Mouse (Mus musculus) thymus, postnatal 36 days (tissue): ENCODE data around the gene Glo1.

ENCODE experiments used
- DNase-seq, 2 experiments: peaks; one replicate each; pipeline ENCODE4 v3.0.0; 2022; ENCODE audit warnings: mixed read lengths in 2 of 2

The Glo1 gene

GRCm38 (mm10) chr17:30576946-30577345 is 49.7 kb downstream of the Glo1 start:
- DNase-seq: peak in 1 of 2 experiments; percentile 26

GRCm38 (mm10) chr17:30575941-30576773 is 50.5 kb downstream of the Glo1 start, which contains the start of gene Btbd9:
TSS of gene Btbd9 (minus strand) at chr17:30576488.
- DNase-seq: peak; percentile 92 to 96

GRCm38 (mm10) chr17:30575121-30575904 is 51.4 kb downstream of the Glo1 start:
- DNase-seq: peak; percentile 61 to 71

GRCm38 (mm10) chr17:30574783-30575075 is 51.9 kb downstream of the Glo1 start:
- DNase-seq: no peak

- no peak for DNase-seq
These were observed 52.5 kb downstream of the Glo1 start for GRCm38 (mm10) chr17:30573990-30574782.

- no peak for DNase-seq
These were observed 55.7 kb downstream of the Glo1 start for GRCm38 (mm10) chr17:30570971-30571370.

GRCm38 (mm10) chr17:30570173-30570572 is 56.5 kb downstream of the Glo1 start:
- DNase-seq: no peak

GRCm38 (mm10) chr17:30568473-30568872 is 58.2 kb downstream of the Glo1 start:
- DNase-seq: no peak

GRCm38 (mm10) chr17:30564971-30565370 is 61.7 kb downstream of the Glo1 start:
- DNase-seq: no peak

- DNase-seq: no peak
These were observed 62.3 kb downstream of the Glo1 start for GRCm38 (mm10) chr17:30564407-30564806.

- no peak for DNase-seq
These were observed 63.1 kb downstream of the Glo1 start for GRCm38 (mm10) chr17:30563484-30564075.

- no peak for DNase-seq
These were observed 63.9 kb downstream of the Glo1 start for GRCm38 (mm10) chr17:30562770-30563169.

- DNase-seq: peak; percentile 87 to 91
These were observed 67.1 kb downstream of the Glo1 start for GRCm38 (mm10) chr17:30559536-30559935.

GRCm38 (mm10) chr17:30558623-30559022 is 68.0 kb downstream of the Glo1 start:
- DNase-seq: no peak

- no peak for DNase-seq
These were observed 70.2 kb downstream of the Glo1 start for GRCm38 (mm10) chr17:30556512-30556911.

GRCm38 (mm10) chr17:30553027-30553937 is 73.4 kb downstream of the Glo1 start:
- no peak for DNase-seq

GRCm38 (mm10) chr17:30550774-30551107 is 75.9 kb downstream of the Glo1 start:
- DNase-seq: no peak

- no peak for DNase-seq
These were observed 76.5 kb downstream of the Glo1 start for GRCm38 (mm10) chr17:30549899-30550773.

GRCm38 (mm10) chr17:30539098-30539497 is 87.6 kb downstream of the Glo1 start:
- no peak for DNase-seq

GRCm38 (mm10) chr17:30536651-30537050 is 90.0 kb downstream of the Glo1 start:
- DNase-seq: no peak
